Mouse (Mus musculus): ENCODE results near the gene Tmem108.

The Tmem108 gene

GRCm38 (mm10) chr9:103538047-103538816 is 223.4 kb downstream of the Tmem108 start:
- no peak for DNase-seq

- DNase-seq: no peak
Observed at GRCm38 (mm10) chr9:103536059-103536634, 225.5 kb downstream of the Tmem108 start.

GRCm38 (mm10) chr9:103525041-103525537 is 236.5 kb downstream of the Tmem108 start:
- DNase-seq: peak; percentile 31

DNA sequence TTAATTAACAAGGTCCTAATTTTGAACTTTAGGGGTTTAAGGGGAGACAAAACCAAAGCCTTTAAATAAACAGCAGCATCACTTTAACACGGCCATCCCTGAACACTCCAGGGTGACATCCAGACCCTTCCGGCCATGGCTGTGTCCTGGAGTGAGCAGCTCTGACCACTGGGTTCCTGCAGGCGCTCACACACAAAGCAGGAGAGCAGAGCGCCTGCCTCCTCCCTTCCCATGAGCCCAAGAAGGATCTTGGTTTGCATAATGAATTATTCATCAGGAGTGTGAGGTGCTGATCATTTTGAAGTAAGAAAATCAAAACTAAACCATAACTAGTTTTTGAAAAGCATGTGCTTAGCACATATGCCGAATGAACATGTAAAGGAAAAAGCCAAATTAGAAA is 237.0 kb downstream of the Tmem108 start:
- DNase-seq: peak; percentile 14

GRCm38 (mm10) chr9:103523742-103524403 is 237.8 kb downstream of the Tmem108 start:
- DNase-seq: no peak

DNA sequence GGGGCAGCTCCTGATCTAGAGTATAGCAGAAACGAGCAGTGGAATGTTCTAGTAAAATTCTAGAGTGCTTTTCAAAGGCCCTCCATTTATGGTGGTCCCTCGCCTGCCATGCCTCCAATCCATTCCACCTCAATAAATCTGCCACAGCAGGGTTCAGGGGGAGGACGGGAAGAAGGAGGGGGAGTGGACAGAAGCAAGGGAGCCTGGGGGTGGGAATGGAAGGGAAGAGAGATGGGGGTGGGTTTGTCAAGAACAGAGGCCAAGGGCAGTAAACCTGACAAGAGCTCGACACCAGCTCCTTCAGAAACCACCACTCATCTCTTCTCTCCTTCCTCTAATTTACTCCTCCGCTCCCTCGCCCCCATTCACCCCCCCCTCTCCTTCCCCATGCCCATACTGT is 238.6 kb downstream of the Tmem108 start:
- DNase-seq: peak; percentile 15

- no peak for DNase-seq
Observed at GRCm38 (mm10) chr9:103513884-103514283, 247.8 kb downstream of the Tmem108 start.

DNA sequence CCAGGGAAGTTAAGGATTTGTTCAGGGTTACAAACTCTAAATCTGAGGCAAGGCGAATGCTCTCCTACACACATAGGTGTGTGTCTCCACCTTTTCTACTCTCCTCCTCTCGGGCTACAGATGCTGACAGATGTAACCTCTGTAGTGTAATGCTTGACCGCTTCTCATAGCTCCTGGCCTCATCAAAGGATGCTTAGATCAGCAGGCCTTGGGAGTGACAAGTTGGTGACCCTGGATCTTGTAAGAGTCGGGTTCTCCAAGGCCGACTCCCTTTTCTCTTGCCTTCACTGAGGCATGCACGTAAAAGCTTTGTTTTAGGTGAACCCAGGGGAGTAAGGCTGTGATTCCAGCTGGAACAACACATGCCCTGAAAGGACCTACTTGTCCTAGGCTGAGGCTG is 249.4 kb downstream of the Tmem108 start:
- DNase-seq: no peak

DNA sequence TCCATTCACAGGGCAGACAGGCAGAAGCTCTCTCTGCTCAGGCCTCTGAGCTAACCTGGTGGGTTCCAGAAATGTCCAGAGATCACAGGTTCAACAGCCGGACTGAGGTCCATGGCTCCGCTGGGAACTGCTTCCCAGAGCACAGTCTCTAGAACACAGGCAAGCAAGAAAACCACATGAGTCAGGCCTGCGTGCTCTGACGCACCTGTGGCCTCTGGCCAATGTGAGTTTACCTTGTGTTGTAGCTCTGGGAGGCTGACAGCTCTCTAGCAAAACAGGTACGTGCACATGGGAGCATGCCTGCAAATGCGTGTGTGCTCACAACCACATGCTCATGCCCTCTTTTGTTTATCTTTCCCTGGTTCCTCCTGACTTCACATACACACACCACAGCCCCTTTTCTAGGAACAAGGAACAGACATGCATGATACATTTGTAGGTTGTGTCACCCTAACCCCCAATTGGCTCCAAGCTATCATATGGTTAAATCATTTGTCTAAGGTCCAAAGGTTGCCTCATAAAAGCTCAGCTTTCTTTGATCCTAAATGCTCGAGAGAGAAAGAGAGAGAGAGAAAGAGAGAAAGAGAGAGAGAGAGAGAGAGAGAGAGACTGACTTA is 254.6 kb downstream of the Tmem108 start:
- peak; percentile 21 for DNase-seq

- no peak for DNase-seq
Observed at GRCm38 (mm10) chr9:103505067-103505466, 256.6 kb downstream of the Tmem108 start.

GRCm38 (mm10) chr9:103504646-103505045 is 257.0 kb downstream of the Tmem108 start:
- no peak for DNase-seq

DNA sequence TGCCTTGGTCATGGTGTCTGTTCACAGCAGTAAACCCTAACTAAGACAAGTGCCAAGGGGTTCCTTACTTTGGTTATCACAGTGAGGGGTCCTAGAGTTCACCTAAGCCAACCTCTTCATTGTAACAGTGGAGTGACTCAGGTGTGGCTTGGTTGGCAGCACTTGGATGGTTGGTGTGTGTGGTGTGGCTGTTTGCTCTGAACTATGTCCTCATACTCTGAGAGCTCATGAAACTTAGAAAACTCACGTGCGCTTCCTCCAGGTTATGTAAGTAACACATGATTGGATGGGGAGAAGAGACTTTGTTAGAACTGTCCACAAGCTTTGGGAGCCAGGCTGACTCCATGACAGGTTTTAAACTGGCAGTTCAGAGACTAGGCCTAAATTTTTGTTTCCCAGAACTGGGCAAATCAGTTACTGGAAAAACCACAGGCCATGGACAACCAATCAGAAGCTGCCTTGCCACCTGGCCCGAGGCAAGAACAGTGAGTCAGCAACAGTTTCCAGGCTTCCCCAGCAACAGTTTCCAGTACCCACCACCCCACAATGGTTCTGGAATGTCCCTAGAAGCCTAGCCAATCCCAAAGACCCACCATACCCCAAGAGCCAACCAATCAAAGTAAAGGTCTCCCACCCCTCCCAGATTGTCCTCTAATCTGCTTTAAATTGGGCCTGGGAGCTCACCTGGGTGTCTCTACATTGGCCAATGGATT is 257.9 kb downstream of the Tmem108 start:
- no peak for DNase-seq

GRCm38 (mm10) chr9:103502655-103503054 is 259.0 kb downstream of the Tmem108 start:
- no peak for DNase-seq

DNA sequence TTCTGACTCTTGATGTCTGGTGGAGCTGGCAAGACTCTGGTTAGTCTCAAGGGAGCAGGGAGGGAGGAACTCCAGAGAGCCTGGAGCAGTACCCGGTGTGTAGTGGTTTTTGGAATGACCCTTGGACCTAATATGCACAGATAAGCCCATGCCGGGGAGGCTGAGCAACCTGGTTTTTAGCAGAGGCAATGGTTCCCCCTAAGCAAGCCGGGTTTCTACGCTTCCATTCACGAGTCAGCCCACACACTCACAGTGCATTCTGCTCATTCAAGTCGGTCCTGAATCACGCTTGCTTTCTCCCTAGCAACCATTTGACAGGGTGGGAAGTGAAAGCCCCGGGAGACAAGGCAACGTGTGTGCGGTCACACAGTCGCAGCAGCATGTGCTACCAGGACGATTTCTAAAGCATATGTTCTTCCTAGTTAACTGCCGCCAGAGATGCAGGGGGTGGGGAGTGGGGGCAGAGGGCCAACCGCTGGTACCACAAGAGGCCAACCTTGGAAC is 259.7 kb downstream of the Tmem108 start:
- DNase-seq: no peak

- no peak for DNase-seq
Observed at GRCm38 (mm10) chr9:103499366-103499765, 262.3 kb downstream of the Tmem108 start.

DNA sequence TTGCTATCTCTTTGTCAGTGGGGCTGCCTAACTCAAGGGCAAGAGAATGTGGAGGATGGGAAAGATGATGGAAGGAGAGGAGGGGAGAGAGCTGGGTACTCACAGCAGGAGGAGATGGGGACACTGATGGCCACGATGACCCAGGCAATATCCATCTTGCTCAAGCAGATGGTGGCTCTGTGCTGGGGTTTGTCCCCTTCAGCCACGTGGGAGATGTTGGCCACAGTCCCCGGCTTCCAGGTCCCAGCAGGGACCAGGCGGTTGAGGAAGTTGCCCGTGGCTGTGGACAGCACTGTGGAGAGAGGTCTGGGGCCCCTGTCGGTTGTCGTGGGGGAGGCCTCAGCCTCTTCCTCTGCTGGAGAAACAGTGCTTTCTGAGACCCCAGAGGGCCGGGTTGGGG is 262.9 kb downstream of the Tmem108 start:
- DNase-seq: no peak

- no peak for DNase-seq
Observed at GRCm38 (mm10) chr9:103495391-103495790, 266.2 kb downstream of the Tmem108 start.

- DNase-seq: peak; percentile 89
Observed at GRCm38 (mm10) chr9:103494346-103495020, 267.2 kb downstream of the Tmem108 start.

DNA sequence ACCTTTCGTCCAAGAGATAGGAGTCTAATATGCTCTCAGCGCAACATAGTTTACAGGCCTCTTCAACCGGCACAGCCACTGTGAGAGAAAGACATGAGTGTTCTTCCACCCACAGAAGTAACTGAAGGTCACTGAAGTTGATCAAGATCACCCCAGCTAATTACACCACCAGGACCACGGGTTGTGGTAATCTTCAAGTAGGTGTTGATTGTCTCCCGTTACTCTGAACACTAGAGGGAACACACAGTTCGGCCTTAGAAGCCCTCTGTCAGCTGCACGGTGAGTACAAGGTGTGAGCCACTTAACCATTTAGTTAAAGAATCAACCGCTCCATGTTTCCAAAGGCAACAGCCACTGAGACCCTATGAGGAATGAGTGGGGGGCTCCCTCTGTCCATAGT is 269.7 kb downstream of the Tmem108 start:
- no peak for DNase-seq

DNA sequence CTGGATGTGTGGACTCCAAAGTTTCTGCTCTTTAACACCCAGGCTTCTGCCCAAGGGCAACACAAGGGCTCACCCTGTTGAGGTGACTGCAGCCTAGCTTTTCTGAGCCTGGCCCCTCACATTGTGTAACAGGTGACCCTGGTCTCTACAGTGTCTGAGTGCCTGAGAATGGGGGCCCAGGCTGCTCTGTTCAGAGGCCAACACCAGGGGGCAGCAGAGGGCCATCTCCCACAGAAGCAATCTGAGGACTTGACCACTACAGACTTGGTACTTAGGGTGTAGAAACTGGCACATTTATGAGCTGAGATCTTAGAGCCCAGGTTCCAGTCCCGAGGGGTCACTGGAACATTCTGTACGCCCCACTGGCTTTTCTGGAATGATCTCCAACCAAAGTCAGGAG is 271.2 kb downstream of the Tmem108 start:
- DNase-seq: peak; percentile 90

- DNase-seq: no peak
Observed at GRCm38 (mm10) chr9:103489883-103490282, 271.8 kb downstream of the Tmem108 start.

- peak; percentile 34 for DNase-seq
Observed at GRCm38 (mm10) chr9:103489096-103489495, 272.5 kb downstream of the Tmem108 start.

All from kidney, postnatal 10 days (tissue).